Mouse (Mus musculus): ENCODE data around the gene Rbfox1. TPM values are rescaled to one million over a fixed set of nuclear protein-coding genes. Genes with fewer than 3 reads are reported as not detected.
A peak's percentile ranks its signal among the peaks of the same experiment; 100 is the strongest.

Rbfox1 gene
- polyA plus RNA-seq, 1 experiment from 2014 or later: 52.1 TPM

DNA sequence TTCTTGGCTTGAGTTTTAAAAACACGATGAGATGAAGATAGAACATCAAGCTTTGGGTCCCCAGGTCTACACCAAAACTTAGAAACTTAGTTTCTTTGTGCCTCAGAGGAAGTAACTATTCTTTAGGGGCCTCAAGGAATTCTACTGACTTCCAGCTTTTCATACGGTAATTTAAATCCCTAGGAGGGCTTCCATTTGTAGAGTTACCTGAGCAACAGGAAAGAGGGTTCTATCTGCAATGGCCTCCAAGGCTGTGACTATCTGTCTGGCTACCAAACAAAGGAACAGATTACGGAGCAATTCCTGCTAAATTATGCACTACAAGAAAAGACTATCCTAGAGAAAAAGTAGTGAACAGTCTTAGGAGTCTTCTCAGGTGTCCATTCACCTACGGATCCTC, 1189.6 kb downstream of the Rbfox1 start:
- Histone ChIP-seq H3K4me1 (peaks cover 11% of the 10 kb centered on the region), H3K27ac (no peak overlapping the region), H3K36me3 (ENCODE audit: poor library complexity, severe bottlenecking) (no peaks in the 10 kb centered on the region), H3K9ac (no peak overlapping the region), H3K4me2 (no peak overlapping the region), H3K27me3 (no peaks in the 10 kb centered on the region), H3K4me3 (no peak overlapping the region), H3K9me3 (replicated peaks) (no peaks in the 10 kb centered on the region)
- WGBS: 86% methylated on average over 4 of the region's 4 CpGs
- no peak for ATAC-seq

DNA sequence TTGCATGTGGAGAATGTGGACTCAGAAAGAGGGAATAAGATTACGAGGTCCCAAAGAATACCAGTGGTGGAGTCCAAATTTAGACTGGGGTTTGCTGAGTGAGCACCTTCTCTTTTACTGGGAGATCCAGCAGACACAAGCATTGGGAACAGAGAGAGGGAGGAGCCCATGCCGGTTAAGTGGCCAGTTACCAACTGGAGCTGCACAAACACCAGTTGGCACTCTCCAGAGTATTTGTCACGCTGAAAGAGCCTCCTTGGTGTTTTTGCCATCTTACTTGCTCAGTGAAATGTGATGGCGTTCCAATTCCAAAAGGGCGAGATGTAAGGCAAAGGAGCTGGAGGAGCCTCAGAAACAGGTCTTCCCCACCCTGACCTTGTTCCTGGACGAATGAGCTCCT, 1190.6 kb downstream of the Rbfox1 start:
- H3K27ac ChIP-seq: no peak overlapping the region
- H3K27me3 ChIP-seq: no peaks in the 10 kb centered on the region
- no peak for ATAC-seq

GRCm38 (mm10) chr16:7076305-7076704, 1191.2 kb downstream of the Rbfox1 start:
- Histone ChIP-seq H3K36me3 (ENCODE audit: poor library complexity, severe bottlenecking) (no peaks in the 10 kb centered on the region), H3K27me3 (no peaks in the 10 kb centered on the region), H3K4me3 (no peak overlapping the region), H3K4me1 (0 out of 2 replicates have a peak, but pooled peaks cover 2% of the 10 kb centered on the region), H3K27ac (no peak overlapping the region), H3K9ac (no peak overlapping the region), H3K4me2 (no peak overlapping the region), H3K9me3 (replicated peaks) (no peaks in the 10 kb centered on the region)
- WGBS: 95% methylated on average over 1 of the region's 1 CpGs
- no peak for ATAC-seq

More for the DNA sequence above, 1190.6 kb downstream of the Rbfox1 start:
- whole genome bisulfite sequencing: 87% methylated on average over 6 of the region's 6 CpGs
- Histone ChIP-seq H3K36me3 (ENCODE audit: poor library complexity, severe bottlenecking) (no peaks in the 10 kb centered on the region), H3K4me3 (no peak overlapping the region), H3K4me1 (0 out of 2 replicates have a peak, but pooled peaks cover 1% of the 10 kb centered on the region), H3K4me2 (no peak overlapping the region), H3K9ac (no peak overlapping the region), H3K9me3 (replicated peaks) (no peaks in the 10 kb centered on the region)

DNA sequence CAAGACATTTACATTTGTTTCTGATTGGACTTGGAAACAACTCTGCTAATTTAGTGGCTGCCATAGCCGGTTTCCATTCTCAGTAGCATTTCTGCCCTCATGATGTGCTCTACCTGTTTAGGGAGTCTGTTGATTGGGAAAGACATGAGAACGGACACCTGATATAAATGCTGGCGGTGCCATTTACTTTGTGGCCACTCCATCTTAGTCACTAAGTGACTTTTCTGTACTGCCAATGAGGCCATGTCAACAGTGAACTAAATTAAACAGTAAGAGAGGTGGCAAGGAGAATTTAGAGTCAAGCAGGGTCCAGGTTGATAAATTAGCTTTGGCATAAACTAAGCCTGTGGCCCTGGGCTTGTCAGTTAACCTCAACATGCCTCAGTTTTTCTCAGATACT, 1191.6 kb downstream of the Rbfox1 start:
- no peak overlapping the region for H3K4me3 ChIP-seq
- ATAC-seq: no peak
- no peak overlapping the region for H3K4me2 ChIP-seq
- H3K9ac ChIP-seq: no peak overlapping the region
- H3K4me1 ChIP-seq: 0 out of 2 replicates have a peak, but pooled peaks cover 6% of the 10 kb centered on the region
- H3K36me3 ChIP-seq (ENCODE audit: poor library complexity, severe bottlenecking): no peaks in the 10 kb centered on the region
- 93% methylated on average over 3 of the region's 3 CpGs for whole genome bisulfite sequencing
- H3K27ac ChIP-seq: no peak overlapping the region
- H3K9me3 ChIP-seq (replicated peaks): no peaks in the 10 kb centered on the region
- no peaks in the 10 kb centered on the region for H3K27me3 ChIP-seq

DNA sequence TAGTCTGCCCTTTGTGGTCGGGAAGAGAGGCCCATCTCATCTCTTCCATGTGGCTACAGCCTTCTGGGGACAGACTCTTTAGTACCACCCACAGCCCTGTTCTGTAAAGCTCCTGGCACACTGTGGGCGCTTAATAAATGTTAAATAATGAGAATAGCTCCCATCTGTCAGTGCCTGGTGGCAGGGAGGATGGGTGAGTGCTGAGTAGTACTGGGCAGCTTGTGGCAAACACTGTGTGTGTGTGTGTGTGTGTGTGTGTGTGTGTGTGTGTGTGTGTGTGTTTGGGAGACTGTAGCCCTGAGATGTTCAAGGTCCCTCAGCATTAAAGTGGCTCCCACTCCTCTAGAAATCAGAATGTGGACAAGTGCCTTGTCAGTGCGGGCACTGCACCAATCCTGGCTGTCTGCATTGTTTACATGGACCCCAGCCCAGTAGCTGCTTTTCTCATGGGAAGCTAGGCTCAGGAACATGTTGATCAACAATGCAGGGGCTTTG, 1196.0 kb downstream of the Rbfox1 start:
- peak; percentile 90 for ATAC-seq
- H3K27ac ChIP-seq: no peak overlapping the region
- WGBS: 73% methylated on average over 3 of the region's 3 CpGs

DNA sequence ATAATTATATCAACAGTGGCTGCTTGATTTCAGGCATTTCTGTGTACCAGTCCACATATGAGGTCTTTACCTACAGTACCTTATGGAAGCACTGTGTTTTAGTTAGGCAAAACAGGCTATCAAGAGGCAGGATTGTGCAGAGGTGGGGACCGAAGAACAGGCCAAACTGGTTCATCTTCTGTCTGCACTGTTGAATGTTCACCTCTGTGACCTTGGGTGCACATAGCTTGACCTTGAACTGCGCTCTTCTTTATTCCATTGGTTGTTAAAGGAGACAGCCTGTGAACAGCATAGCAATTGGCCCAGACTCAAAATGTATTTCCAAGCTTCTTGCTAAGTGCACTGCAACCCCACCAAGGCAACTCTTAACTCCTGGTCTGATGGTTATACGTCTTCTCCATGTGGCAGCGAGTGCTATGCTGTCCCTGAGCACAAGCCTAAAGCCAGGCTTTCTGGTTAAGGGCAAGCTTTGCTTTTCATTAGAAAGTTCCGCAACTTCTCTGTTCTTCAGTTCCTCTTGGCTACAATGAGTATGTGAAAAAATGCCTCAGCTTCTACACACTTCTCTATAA, 1196.6 kb downstream of the Rbfox1 start:
- no peaks in the 10 kb centered on the region for H3K36me3 ChIP-seq (ENCODE audit: poor library complexity, severe bottlenecking)
- no peak overlapping the region for H3K4me3 ChIP-seq
- no peak overlapping the region for H3K27ac ChIP-seq
- H3K9ac ChIP-seq: no peak overlapping the region
- no peaks in the 10 kb centered on the region for H3K9me3 ChIP-seq (replicated peaks)
- H3K27me3 ChIP-seq: no peaks in the 10 kb centered on the region
- no peak for ATAC-seq
- 93% methylated on average over 5 of the region's 5 CpGs for WGBS
- 0 out of 2 replicates have a peak, but pooled peaks cover 6% of the 10 kb centered on the region for H3K4me1 ChIP-seq
- H3K4me2 ChIP-seq: no peak overlapping the region

More for the DNA sequence above, 1196.0 kb downstream of the Rbfox1 start:
- Histone ChIP-seq H3K36me3 (ENCODE audit: poor library complexity, severe bottlenecking) (no peaks in the 10 kb centered on the region), H3K4me3 (no peak overlapping the region), H3K27me3 (no peaks in the 10 kb centered on the region), H3K9ac (no peak overlapping the region), H3K4me2 (no peak overlapping the region), H3K9me3 (replicated peaks) (no peaks in the 10 kb centered on the region), H3K4me1 (0 out of 2 replicates have a peak, but pooled peaks cover 6% of the 10 kb centered on the region)

DNA sequence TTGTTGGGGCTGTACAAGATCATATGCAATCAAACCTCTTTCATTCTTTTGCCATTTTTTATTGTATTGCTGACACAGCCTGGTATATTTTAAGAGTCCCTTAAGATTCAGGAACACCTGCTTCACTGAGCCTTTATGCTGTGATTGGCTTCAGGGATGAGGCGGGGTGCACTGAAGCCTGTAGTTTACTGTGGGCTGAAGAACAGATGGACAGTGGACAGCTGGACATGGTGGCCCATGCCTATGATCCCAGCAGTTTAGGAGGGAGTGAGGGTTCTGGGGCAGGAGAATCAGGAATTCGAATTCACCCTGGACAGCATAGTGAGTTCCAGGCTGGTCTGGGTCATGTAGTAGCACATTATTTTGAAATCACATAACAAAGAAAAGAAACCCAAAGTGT, 1198.8 kb downstream of the Rbfox1 start:
- Histone ChIP-seq H3K4me3 (no peak overlapping the region), H3K9ac (no peak overlapping the region), H3K27me3 (no peaks in the 10 kb centered on the region), H3K4me2 (no peak overlapping the region), H3K4me1 (0 out of 2 replicates have a peak, but pooled peaks cover 9% of the 10 kb centered on the region), H3K27ac (no peak overlapping the region), H3K9me3 (replicated peaks) (no peaks in the 10 kb centered on the region), H3K36me3 (ENCODE audit: poor library complexity, severe bottlenecking) (no peaks in the 10 kb centered on the region)
- no peak for ATAC-seq
- WGBS: 93% methylated on average over 2 of the region's 2 CpGs

DNA sequence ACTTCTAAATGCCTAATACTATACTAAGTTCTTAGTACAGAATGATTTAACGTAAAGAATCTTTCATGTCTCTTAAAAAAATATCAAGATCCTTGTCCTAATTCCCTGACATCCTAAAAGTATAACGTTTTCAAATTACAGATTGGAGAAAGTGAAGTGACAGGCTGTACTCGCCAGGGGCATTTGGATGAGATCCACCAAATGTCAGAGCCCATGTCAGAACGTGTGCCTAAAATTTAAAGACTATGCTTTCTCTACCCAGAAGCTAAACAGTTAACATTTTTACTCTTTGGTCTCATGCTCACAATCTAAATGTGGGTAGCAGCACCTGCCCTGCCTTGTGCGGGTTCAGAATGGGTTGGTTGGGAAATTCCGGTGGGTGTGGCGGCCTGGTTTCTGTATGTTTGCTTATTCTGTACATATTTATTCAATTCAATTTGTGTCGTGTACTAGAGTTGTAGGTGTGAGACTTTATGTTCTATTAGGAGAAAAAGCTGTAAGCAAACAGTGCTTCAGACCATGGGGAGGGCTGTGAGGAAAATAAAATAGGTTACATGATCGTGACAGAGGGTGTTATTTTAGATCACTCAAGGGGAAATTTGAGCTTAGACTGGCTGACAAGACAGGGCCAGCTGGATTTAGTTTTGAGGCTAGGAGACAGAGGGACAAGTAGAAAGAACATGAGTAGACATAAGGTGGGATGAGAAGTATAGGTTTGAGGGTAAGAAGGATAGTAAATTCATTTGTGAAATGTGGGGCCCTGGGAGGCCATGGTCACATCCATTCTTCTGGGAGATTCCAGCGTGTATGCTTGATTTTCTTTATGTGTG, 1203.7 kb downstream of the Rbfox1 start:
- H3K9ac ChIP-seq: no peak overlapping the region
- H3K36me3 ChIP-seq (ENCODE audit: poor library complexity, severe bottlenecking): no peaks in the 10 kb centered on the region
- H3K4me3 ChIP-seq: no peak overlapping the region
- H3K27ac ChIP-seq: no peak overlapping the region
- H3K4me1 ChIP-seq: 0 out of 2 replicates have a peak, but pooled peaks cover 7% of the 10 kb centered on the region
- no peaks in the 10 kb centered on the region for H3K9me3 ChIP-seq (replicated peaks)
- ATAC-seq: no peak
- no peak overlapping the region for H3K4me2 ChIP-seq
- no peaks in the 10 kb centered on the region for H3K27me3 ChIP-seq
- WGBS: 73% methylated on average over 10 of the region's 10 CpGs

DNA sequence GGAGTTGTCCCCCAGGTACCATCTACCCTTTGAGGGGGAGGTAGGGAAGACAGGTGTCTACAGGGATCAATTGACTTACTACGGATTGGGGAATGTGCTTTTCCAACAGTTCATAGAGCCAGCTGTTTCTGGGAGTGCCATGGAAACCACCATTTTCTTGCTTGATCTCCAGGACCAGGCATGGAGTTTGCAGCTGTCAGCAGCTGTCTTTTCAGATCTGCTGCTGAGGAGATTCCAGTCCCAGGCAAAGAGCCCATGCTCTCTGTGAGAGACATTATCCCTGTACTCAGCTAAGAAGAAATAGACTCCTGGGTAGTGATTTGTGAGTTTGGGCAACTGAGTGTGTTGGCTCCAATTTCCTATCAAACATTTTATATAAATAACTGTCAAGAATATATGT, 1204.3 kb downstream of the Rbfox1 start:
- no peak for ATAC-seq
- no peak overlapping the region for H3K4me2 ChIP-seq
- WGBS: 86% methylated on average over 1 of the region's 1 CpGs

GRCm38 (mm10) chr16:7090205-7090604, 1205.0 kb downstream of the Rbfox1 start:
- H3K4me1 ChIP-seq: 0 out of 2 replicates have a peak, but pooled peaks cover 7% of the 10 kb centered on the region
- H3K9ac ChIP-seq: no peak overlapping the region
- 93% methylated on average over 6 of the region's 6 CpGs for WGBS
- no peaks in the 10 kb centered on the region for H3K27me3 ChIP-seq
- H3K36me3 ChIP-seq (ENCODE audit: poor library complexity, severe bottlenecking): no peaks in the 10 kb centered on the region
- no peaks in the 10 kb centered on the region for H3K9me3 ChIP-seq (replicated peaks)
- no peak for ATAC-seq
- no peak overlapping the region for H3K4me3 ChIP-seq
- H3K4me2 ChIP-seq: no peak overlapping the region
- no peak overlapping the region for H3K27ac ChIP-seq

More for the DNA sequence above, 1204.3 kb downstream of the Rbfox1 start:
- H3K9me3 ChIP-seq (replicated peaks): no peaks in the 10 kb centered on the region
- H3K4me3 ChIP-seq: no peak overlapping the region
- H3K9ac ChIP-seq: no peak overlapping the region
- H3K4me1 ChIP-seq: 0 out of 2 replicates have a peak, but pooled peaks cover 7% of the 10 kb centered on the region
- H3K36me3 ChIP-seq (ENCODE audit: poor library complexity, severe bottlenecking): no peaks in the 10 kb centered on the region
- no peaks in the 10 kb centered on the region for H3K27me3 ChIP-seq
- no peak overlapping the region for H3K27ac ChIP-seq

- Histone ChIP-seq H3K4me2 (no peak overlapping the region), H3K9me3 (replicated peaks) (no peaks in the 10 kb centered on the region), H3K9ac (no peak overlapping the region), H3K4me3 (no peak overlapping the region), H3K27me3 (no peaks in the 10 kb centered on the region), H3K27ac (no peak overlapping the region), H3K4me1 (0 out of 2 replicates have a peak, but pooled peaks cover 7% of the 10 kb centered on the region), H3K36me3 (ENCODE audit: poor library complexity, severe bottlenecking) (no peaks in the 10 kb centered on the region)
- 69% methylated on average over 4 of the region's 4 CpGs for WGBS
- no peak for ATAC-seq
Observed at GRCm38 (mm10) chr16:7092811-7093210, 1207.7 kb downstream of the Rbfox1 start.

- no peak overlapping the region for H3K27ac ChIP-seq
- ATAC-seq: no peak
- no peak overlapping the region for H3K4me2 ChIP-seq
- H3K9ac ChIP-seq: no peak overlapping the region
- no peaks in the 10 kb centered on the region for H3K9me3 ChIP-seq (replicated peaks)
- WGBS: 85% methylated on average over 3 of the region's 3 CpGs
- no peaks in the 10 kb centered on the region for H3K27me3 ChIP-seq
- H3K36me3 ChIP-seq (ENCODE audit: poor library complexity, severe bottlenecking): no peaks in the 10 kb centered on the region
- 0 out of 2 replicates have a peak, but pooled peaks cover 7% of the 10 kb centered on the region for H3K4me1 ChIP-seq
- H3K4me3 ChIP-seq: no peak overlapping the region
Observed at GRCm38 (mm10) chr16:7093686-7094085, 1208.5 kb downstream of the Rbfox1 start.

Data from forebrain, embryonic 13.5 days (tissue).